Mouse (Mus musculus): ENCODE data around the gene Cbfa2t2.

The Cbfa2t2 gene

DNA sequence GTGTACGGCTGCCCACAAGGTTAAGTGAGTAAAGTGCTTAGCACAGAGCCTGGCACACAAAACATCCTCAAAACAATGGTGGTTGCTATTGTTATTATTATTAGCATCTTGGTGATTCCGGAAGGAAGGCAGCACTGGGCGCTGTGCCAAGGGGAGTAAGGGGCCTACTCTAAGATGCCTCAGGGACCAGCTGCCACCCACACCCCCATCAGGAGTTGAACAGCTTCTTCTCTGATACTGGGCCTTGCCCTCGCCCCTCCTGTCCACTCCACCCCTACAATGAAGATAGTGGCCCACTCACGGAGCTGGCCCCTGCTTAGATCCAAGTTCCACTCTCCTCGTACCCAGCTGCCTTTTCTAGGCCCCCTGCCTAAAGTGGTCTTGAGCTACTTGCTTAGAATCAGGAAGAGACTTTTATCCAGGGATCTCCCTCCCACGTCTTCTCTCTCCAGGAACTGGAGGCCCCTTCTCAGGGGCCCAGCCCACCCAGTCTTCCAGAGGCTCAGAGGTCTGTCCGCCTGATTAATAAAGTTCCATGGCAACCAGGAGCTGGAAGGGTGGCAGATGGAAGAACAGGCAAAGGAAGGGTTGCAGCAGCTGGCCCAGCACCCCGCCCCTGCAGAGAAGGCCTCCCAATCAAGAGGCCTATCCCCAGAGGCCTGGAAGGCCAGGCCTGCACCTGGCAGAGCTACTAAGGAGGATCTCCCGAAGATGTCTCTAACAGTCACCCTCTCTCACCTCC is 132.2 kb downstream of the Cbfa2t2 start:
- in situ Hi-C loops (cut with MboI, MseI): no loop called here

GRCm38 (mm10) chr2:154569071-154569748 is 132.9 kb downstream of the Cbfa2t2 start:
- in situ Hi-C loops (cut with MboI, MseI): no loop called here

- in situ Hi-C loops (cut with MboI, MseI): no loop called here
These were observed 133.6 kb downstream of the Cbfa2t2 start, which contains the start of gene E2f1 for GRCm38 (mm10) chr2:154569836-154570286. Gene E2f1 (minus strand): TSS chr2:154569892.

GRCm38 (mm10) chr2:154570666-154571065 is 134.4 kb downstream of the Cbfa2t2 start:
- in situ Hi-C loops (cut with MboI, MseI): no loop called here

DNA sequence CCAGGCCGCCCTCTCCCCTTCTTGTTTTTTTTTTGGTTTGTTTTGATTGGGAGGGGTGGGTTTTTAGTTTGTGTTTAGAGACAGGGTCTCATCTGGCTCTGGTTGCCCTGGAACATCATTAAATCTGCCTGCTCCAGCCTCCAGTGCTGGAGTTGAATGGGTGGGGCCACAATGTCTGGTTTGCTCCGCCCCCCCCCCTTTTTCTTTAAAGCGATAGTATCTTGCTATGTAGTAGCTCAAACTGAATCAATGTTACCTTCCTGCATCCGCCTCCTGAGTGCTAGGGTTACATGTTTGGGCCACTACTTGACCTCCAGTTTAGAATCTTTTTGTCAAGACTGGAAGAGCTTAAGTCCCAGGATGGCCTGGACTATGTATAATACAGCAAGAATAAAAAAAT is 135.0 kb downstream of the Cbfa2t2 start:
- in situ Hi-C loops (cut with MboI, MseI): no loop called here

- in situ Hi-C loops (cut with MboI, MseI): no loop called here
These were observed 135.7 kb downstream of the Cbfa2t2 start for GRCm38 (mm10) chr2:154571976-154572375.

DNA sequence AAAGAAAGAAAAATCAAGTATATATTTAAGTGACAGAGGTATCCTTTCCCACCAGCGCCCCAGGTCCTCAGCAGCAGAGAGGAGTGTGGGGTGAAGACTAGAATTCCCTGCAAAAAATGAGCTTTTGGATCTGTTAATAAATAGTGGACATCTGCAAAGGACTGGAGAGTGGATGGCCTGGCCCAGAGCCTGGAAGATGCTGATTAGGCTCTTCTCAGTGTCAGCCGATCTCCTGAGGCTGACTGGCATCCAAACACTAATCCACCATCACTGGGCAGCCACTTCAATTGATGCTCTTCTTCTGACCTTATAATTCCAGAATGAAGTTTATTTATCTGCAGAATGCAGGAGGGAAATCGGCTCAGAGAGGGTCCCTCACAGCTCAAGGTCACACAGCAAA is 136.7 kb downstream of the Cbfa2t2 start:
- in situ Hi-C loops (cut with MboI, MseI): no loop called here

DNA sequence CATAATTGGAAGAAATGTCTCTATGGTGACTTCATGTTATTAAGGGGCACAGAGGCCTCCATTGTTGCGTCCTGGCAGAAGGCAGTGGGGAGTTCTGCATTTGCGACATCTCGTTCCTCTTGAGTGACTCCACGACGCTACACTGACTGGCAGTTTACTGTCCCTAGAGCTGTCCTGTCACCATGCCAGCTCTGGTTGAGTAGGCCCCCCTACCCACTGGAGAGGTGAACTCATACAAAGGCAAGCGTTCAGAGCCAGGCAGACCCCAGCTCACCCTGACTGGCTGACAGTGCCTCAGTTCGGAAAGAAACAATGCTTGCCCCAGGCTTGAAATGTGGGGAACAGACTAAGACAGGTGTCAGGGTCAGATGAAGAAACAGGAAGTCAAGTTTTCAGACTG is 138.0 kb downstream of the Cbfa2t2 start:
- in situ Hi-C loops (cut with MboI, MseI): no loop called here

DNA sequence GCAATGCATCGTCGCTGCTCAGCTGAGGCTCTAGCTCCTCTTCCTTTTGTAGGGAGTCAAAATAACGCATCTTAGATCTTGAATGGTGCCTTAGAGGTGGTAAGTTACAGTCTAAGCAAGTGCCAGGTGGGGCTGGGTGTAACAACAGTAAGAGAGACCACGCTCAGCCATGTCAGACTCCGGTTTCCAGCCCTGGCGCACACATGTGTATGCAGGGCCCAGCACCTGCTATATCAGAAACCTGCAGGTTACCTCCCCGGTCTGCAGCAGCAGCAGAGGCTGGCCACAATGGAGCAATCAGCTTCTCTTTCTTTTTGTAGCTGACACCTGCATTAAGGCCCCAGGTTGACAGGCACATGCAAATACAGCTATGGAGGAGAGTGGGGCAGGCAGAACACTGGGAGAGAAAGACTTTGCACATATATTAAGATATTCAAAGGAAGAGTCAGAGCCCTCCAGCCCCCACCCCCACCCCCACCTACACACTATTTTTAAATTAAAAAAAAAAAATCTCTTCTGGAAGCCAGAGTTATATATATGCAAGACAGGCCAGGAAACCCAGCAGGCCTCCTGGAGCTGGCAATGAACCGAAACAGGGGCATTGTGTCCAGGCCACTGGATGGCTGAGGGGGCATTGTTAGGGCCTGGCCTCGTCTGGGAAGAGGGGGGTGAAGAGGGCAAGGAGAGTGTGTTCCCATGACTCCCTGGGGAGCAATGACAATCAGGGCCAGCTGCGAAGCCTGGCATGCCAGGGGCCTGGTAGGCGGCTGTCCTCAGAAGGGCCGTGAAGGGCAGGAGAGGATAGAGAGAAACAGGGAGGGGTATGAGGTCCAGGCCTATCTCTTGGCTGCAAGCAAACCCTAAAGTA is 140.8 kb downstream of the Cbfa2t2 start:
- in situ Hi-C loops (cut with MboI, MseI): no loop called here

- in situ Hi-C loops (cut with MboI, MseI): no loop called here
These were observed 141.4 kb downstream of the Cbfa2t2 start for GRCm38 (mm10) chr2:154577744-154578067.

GRCm38 (mm10) chr2:154580586-154580985 is 144.3 kb downstream of the Cbfa2t2 start:
- in situ Hi-C loops (cut with MboI, MseI): no loop called here

GRCm38 (mm10) chr2:154581421-154581820 is 145.1 kb downstream of the Cbfa2t2 start:
- in situ Hi-C loops (cut with MboI, MseI): no loop called here

- in situ Hi-C loops (cut with MboI, MseI): no loop called here
These were observed 147.9 kb downstream of the Cbfa2t2 start for GRCm38 (mm10) chr2:154583906-154584872.

DNA sequence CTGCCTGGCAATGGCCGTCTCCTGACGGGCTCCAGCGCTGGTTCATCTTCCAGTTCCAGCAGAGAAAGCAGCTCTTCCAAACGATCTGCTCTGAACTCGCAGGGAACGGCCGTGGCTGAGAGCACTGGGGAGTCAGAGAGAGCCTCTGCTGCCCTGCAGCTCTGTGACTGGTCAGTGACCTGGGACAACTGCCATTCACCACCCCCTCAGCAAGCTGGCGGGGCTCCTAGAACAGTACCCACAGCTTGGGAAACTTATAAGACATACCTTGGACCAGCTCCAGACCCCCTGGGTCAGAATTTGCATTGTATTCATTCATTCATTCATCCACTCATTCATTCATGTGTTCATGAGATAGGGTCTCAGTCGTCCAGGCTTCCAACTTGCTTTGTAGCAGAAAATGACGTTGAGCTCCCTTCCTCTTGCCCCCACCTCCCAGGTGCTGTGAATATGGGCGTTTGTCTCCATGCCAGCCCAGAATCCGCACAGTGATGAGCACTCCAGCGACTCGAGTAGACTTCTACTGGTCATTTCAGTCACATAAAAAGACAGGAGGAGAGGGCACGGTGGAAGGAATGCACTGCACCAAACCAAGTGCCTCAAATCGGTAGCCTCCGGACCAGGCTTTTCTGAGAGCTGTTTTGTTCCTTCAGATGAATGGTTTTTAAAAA is 148.8 kb downstream of the Cbfa2t2 start:
- in situ Hi-C loops (cut with MboI, MseI): no loop called here

- in situ Hi-C loops (cut with MboI, MseI): no loop called here
These were observed 150.1 kb downstream of the Cbfa2t2 start for GRCm38 (mm10) chr2:154586405-154586804.
